Mouse (Mus musculus) lung, embryonic 15.5 days (tissue): ENCODE data around the gene Mvb12b. TPM values are rescaled to one million over a fixed set of nuclear protein-coding genes. Genes with fewer than 3 reads are reported as not detected.

Source experiments
- ATAC-seq: fragments of 200-750 bp; cut with Nextera tagmentation; 2 replicates; pipeline ENCODE4 v1.8.0; 2017; ENCODE audit warnings: moderate number of reproducible peaks, borderline replicate concordance; ENCODE audit not compliant: low FRiP score, low TSS enrichment; ENCODE audit errors: extremely low read depth
- H3K27ac ChIP-seq: fragments of 300-500 bp; sonication (generic); 2 replicates; pipeline ENCODE4 v1.5.1; 2015; ENCODE audit warnings: moderate library complexity, mild to moderate bottlenecking, inconsistent platforms
- H3K27me3 ChIP-seq: fragments of 300-500 bp; sonication (generic); 2 replicates; pipeline ENCODE4 v1.6.1; 2015; ENCODE audit warnings: inconsistent platforms
- H3K36me3 ChIP-seq: fragments of 300-500 bp; sonication (generic); 2 replicates; pipeline ENCODE4 v1.6.1; 2015; ENCODE audit warnings: inconsistent platforms
- H3K4me1 ChIP-seq: fragments of 300-500 bp; sonication (generic); 2 replicates; pipeline ENCODE4 v1.6.1; 2015; ENCODE audit warnings: inconsistent platforms
- H3K4me2 ChIP-seq: fragments of 300-500 bp; sonication (generic); 2 replicates; pipeline ENCODE4 v1.6.1; 2015; ENCODE audit warnings: inconsistent platforms, mild to moderate bottlenecking, moderate library complexity
- H3K4me3 ChIP-seq: fragments of 300-500 bp; sonication (generic); 2 replicates; pipeline ENCODE4 v1.5.1; 2015; ENCODE audit warnings: mild to moderate bottlenecking, inconsistent platforms
- H3K9ac ChIP-seq: fragments of 300-500 bp; sonication (generic); 2 replicates; pipeline ENCODE4 v1.6.1; 2015; ENCODE audit warnings: inconsistent platforms
- H3K9me3 ChIP-seq: fragments of 300-500 bp; sonication (generic); 2 replicates; pipeline ENCODE4 v1.6.1; 2016; ENCODE audit warnings: inconsistent platforms
- WGBS: fragments of 180-500 bp; shearing (Covaris S2); methylation state at CpG from one replicate; pipeline ENCODE4 v1.1.7; 2015; 5-methylcytosine and 5-hydroxymethylcytosine counted together
- polyA plus RNA-seq: library from polyadenylated mRNA; unstranded; fragments of >200 nt; fragmentation: Nextera tagmentation; extraction: Ambion mirVana; gene quantifications from 2 replicates; pipeline ENCODE4 v1.2.1, GENCODE M21; 2015

Mvb12b gene
- polyA plus RNA-seq, 1 experiment from 2014 or later = 22.8 TPM

- Histone ChIP-seq H3K4me3 (no peak overlapping the region), H3K36me3 (peaks cover 12% of the 10 kb centered on the region), H3K9ac (no peak overlapping the region), H3K4me1 (peaks cover 69% of the 10 kb centered on the region), H3K27ac (peak overlapping the region; percentile 82), H3K27me3 (no peaks in the 10 kb centered on the region), H3K4me2 (no peak overlapping the region), H3K9me3 (no peaks in the 10 kb centered on the region)
- 48% methylated on average over 17 of the region's 17 CpGs for WGBS
- peak; percentile 43; the same call in 1 of the 2 replicates for ATAC-seq
Observed at GRCm38 (mm10) chr2:33870369-33871180, 17.2 kb downstream of the Mvb12b start.

- no peaks in the 10 kb centered on the region for H3K9me3 ChIP-seq
- H3K4me2 ChIP-seq = 0 out of 2 replicates have a peak overlapping the region, but pooled peaks have one; percentile 3
- H3K36me3 ChIP-seq = peaks cover 12% of the 10 kb centered on the region
- no peak for ATAC-seq
- no peak overlapping the region for H3K9ac ChIP-seq
- peak overlapping the region; percentile 82 for H3K27ac ChIP-seq
- 56% methylated on average over 10 of the region's 10 CpGs for WGBS
- H3K27me3 ChIP-seq = no peaks in the 10 kb centered on the region
- peaks cover 61% of the 10 kb centered on the region for H3K4me1 ChIP-seq
- no peak overlapping the region for H3K4me3 ChIP-seq
Observed at GRCm38 (mm10) chr2:33869689-33870343, 17.9 kb downstream of the Mvb12b start.

GRCm38 (mm10) chr2:33868996-33869688, 18.6 kb downstream of the Mvb12b start:
- Histone ChIP-seq H3K27me3 (no peaks in the 10 kb centered on the region), H3K4me3 (no peak overlapping the region), H3K4me1 (peaks cover 54% of the 10 kb centered on the region), H3K36me3 (peaks cover 12% of the 10 kb centered on the region), H3K9me3 (no peaks in the 10 kb centered on the region), H3K4me2 (no peak overlapping the region), H3K9ac (no peak overlapping the region), H3K27ac (peak overlapping the region; percentile 82)
- 53% methylated on average over 5 of the region's 5 CpGs for WGBS
- ATAC-seq = no peak

- H3K9ac ChIP-seq = no peak overlapping the region
- H3K27me3 ChIP-seq = no peaks in the 10 kb centered on the region
- no peak for ATAC-seq
- WGBS = 83% methylated on average over 4 of the region's 4 CpGs
- no peaks in the 10 kb centered on the region for H3K9me3 ChIP-seq
- peaks cover 12% of the 10 kb centered on the region for H3K36me3 ChIP-seq
- H3K4me1 ChIP-seq = peaks cover 46% of the 10 kb centered on the region
- H3K4me3 ChIP-seq = no peak overlapping the region
- 0 out of 2 replicates have a peak overlapping the region, but pooled peaks have one; percentile 82 for H3K27ac ChIP-seq
- H3K4me2 ChIP-seq = no peak overlapping the region
Observed at GRCm38 (mm10) chr2:33868322-33868721, 19.4 kb downstream of the Mvb12b start.

- H3K36me3 ChIP-seq = no peaks in the 10 kb centered on the region
- H3K4me3 ChIP-seq = no peak overlapping the region
- H3K9ac ChIP-seq = no peak overlapping the region
- H3K4me1 ChIP-seq = peaks cover 22% of the 10 kb centered on the region
- no peaks in the 10 kb centered on the region for H3K27me3 ChIP-seq
- no peak overlapping the region for H3K27ac ChIP-seq
- WGBS = 64% methylated on average over 2 of the region's 2 CpGs
- no peak for ATAC-seq
- no peak overlapping the region for H3K4me2 ChIP-seq
- no peaks in the 10 kb centered on the region for H3K9me3 ChIP-seq
Observed at GRCm38 (mm10) chr2:33856746-33857145, 31.0 kb downstream of the Mvb12b start.

- no peak overlapping the region for H3K9ac ChIP-seq
- H3K27me3 ChIP-seq = no peaks in the 10 kb centered on the region
- WGBS = 60% methylated on average over 11 of the region's 11 CpGs
Observed at GRCm38 (mm10) chr2:33853011-33853976, 34.5 kb downstream of the Mvb12b start.

GRCm38 (mm10) chr2:33847196-33847834, 40.4 kb downstream of the Mvb12b start:
- H3K27ac ChIP-seq = peak overlapping the region; percentile 43; the same call in 1 of the 2 replicates

More at GRCm38 (mm10) chr2:33853011-33853976, 34.5 kb downstream of the Mvb12b start:
- Histone ChIP-seq H3K36me3 (no peaks in the 10 kb centered on the region; the same call in 1 of the 2 replicates), H3K4me3 (no peak overlapping the region), H3K27ac (0 out of 2 replicates have a peak overlapping the region, but pooled peaks have one; percentile 20), H3K4me1 (peaks cover 24% of the 10 kb centered on the region), H3K9me3 (no peaks in the 10 kb centered on the region), H3K4me2 (no peak overlapping the region)
- ATAC-seq = peak; percentile 56; the same call in 1 of the 2 replicates

GRCm38 (mm10) chr2:33846635-33847034, 41.1 kb downstream of the Mvb12b start:
- no peak for ATAC-seq
- peaks cover 22% of the 10 kb centered on the region for H3K4me1 ChIP-seq

More at GRCm38 (mm10) chr2:33847196-33847834, 40.4 kb downstream of the Mvb12b start:
- Histone ChIP-seq H3K4me2 (no peak overlapping the region), H3K4me1 (peaks cover 23% of the 10 kb centered on the region), H3K4me3 (no peak overlapping the region), H3K9me3 (no peaks in the 10 kb centered on the region), H3K27me3 (no peaks in the 10 kb centered on the region), H3K36me3 (no peaks in the 10 kb centered on the region; the same call in 1 of the 2 replicates), H3K9ac (no peak overlapping the region)
- ATAC-seq = no peak
- WGBS = 81% methylated on average over 11 of the region's 11 CpGs

GRCm38 (mm10) chr2:33843642-33844041, 44.1 kb downstream of the Mvb12b start:
- Histone ChIP-seq H3K27me3 (no peaks in the 10 kb centered on the region), H3K4me2 (no peak overlapping the region), H3K36me3 (no peaks in the 10 kb centered on the region), H3K4me1 (peaks cover 22% of the 10 kb centered on the region), H3K9ac (no peak overlapping the region), H3K9me3 (no peaks in the 10 kb centered on the region), H3K27ac (no peak overlapping the region), H3K4me3 (no peak overlapping the region)
- 42% methylated on average over 2 of the region's 2 CpGs for WGBS
- ATAC-seq = no peak; the same call in 1 of the 2 replicates

More at GRCm38 (mm10) chr2:33846635-33847034, 41.1 kb downstream of the Mvb12b start:
- Histone ChIP-seq H3K4me2 (no peak overlapping the region), H3K9ac (no peak overlapping the region), H3K27me3 (no peaks in the 10 kb centered on the region), H3K4me3 (no peak overlapping the region), H3K36me3 (no peaks in the 10 kb centered on the region; the same call in 1 of the 2 replicates), H3K27ac (peak overlapping the region; percentile 43), H3K9me3 (no peaks in the 10 kb centered on the region)
- 26% methylated on average over 4 of the region's 4 CpGs for WGBS

- H3K27ac ChIP-seq = no peak overlapping the region
- no peaks in the 10 kb centered on the region for H3K9me3 ChIP-seq
- no peaks in the 10 kb centered on the region for H3K27me3 ChIP-seq
- no peak overlapping the region for H3K4me3 ChIP-seq
- no peaks in the 10 kb centered on the region for H3K36me3 ChIP-seq
- 78% methylated on average over 2 of the region's 2 CpGs for WGBS
- no peak overlapping the region for H3K4me2 ChIP-seq
- peak; percentile 79; the same call in 1 of the 2 replicates for ATAC-seq
- H3K9ac ChIP-seq = no peak overlapping the region
- H3K4me1 ChIP-seq = peaks cover 18% of the 10 kb centered on the region
Observed at GRCm38 (mm10) chr2:33842983-33843577, 44.7 kb downstream of the Mvb12b start.
